Mouse (Mus musculus): ENCODE measurements around the gene Spem1.

Spem1 gene

DNA sequence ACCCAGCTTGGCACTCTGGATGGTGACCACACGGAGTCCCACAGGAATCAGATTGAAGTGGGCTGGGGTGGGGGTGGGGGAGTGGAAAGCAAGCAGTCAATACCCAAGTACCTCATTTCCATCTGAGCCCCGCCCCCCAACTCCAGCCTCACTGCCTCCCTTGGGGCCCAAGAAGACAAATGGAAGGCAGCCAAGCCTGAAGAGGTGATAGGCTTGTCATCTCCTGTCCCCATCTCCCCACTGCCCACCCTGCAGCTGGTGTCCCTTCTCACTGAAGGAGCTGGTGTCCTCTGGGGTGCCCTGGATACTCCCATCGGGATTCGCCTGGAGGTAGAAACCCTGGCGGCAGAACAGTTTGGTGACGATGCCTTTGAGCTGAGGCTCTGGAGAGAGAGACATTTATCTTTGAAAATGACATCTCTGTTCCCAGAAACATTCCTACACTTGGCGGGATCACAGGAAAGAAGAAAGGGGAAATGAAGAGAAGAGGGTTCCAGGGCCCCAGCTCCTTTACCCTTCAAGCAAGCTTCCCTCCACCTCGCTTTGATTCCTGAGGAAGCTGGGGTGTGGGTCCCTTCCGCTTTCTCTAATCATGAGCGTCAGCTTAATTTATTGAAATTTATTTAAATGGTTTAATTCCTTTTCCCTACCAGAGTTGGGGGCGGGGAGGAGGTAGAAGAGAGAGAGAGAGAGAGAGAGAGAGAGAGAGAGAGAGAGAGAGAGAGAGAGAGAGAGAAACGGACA is 22.4 kb downstream of the Spem1 start:
- DNase-seq: no peak

DNA sequence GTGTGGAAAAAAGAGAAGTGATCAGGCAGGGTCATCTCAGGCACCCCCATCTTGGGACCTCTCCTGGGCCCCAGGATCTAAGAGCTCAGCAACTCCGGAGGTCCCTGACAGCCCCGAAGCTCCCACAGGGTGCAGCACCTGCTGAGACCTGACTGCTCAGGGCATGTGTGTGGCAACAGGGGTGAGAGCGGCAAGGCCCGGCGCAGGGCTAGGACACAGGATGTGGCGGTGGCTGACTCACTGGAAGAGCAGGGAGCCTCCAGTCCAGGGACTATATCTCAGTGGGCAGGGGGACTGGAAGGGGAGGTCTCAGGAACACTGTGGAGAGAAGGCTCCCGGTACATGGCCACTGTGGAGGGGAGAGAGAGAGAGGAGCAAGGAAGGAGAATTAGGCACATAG is 24.1 kb downstream of the Spem1 start:
- DNase-seq: no peak

DNA sequence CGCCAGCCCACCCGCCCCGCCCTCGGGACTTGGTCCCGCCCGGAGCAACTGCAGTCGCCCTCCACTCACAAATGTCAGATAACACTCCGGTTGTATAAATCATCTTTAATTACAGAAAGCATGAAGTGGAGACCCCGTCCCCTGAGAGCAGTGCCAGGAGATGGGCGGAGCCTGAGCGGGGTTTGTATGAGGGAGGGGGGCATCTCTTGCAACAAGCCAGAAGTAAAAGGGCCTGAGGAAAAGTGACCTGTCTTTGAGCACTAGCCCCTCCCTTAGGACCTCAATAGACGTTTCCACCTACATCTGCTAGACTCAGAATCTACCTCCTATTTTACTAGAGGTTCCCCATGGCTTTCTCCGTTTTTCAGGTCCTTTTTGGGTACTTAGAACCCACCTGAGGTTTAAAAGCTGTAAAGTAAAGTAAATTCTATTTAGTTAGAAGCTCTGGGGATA is 26.0 kb downstream of the Spem1 start:
- no peak for DNase-seq

DNA sequence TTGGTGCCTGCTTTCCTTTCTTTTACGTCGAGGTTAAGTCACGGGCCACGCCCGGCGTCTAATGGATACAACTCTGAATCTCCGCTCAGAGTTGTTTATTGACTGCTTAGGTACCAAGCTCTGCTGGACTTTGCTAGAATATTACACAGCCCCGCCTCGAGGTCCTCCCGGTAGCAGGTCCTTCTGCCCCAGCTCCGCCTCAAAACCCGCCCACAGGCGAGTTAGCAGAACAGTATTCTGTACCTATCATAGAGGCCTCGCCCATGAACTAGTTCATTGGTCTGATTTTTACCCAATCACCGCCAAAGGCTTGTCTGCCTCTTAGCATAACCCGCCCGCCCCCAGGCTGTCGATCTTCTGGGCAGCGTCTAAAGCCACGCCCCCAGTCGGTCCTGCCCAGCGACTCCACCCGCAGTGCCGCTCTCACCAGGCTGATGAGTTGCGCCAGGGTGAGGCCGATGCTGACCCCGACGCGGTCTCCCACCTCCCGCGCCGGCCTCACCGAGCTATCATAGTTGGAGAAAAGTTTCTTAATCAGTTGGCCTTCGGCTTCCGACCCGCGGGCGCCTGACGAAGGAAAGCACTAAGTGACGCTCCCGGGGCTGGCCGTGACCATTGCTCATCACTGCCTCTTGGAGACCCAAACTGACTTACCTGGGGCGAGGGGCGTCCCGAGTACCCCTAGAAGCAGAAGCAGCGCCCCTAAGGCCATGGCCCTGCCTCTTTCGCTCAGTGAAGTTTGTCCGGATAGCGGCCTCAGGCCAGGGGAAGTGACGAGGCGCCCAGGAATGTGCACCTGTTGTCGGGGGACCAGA is 26.6 kb downstream of the Spem1 start, which contains the start of gene Chrnb1:
Gene Chrnb1 (minus strand): TSS at position 776 of the 815 bp plus-strand sequence.
- peak; percentile 99 for DNase-seq

DNA sequence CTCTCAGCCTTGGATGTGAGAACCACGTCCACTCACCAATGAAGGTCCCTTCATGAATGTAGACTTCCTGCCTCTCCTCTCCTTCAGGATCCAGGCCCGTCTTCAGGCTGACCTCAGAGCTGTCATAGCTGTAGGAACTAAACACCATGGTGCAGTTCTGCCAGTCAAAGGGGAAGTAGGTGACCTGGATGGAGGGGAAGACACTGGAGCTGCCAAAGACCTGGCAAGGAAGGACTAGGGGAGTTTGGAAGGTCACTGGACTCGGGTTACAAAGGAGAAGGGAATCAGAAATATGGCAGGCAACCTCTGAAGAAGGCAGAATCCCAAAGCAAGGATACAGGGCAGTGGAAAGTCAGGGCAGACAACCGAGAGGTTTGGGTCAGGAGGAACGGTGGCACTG is 28.6 kb downstream of the Spem1 start:
- no peak for DNase-seq

DNA sequence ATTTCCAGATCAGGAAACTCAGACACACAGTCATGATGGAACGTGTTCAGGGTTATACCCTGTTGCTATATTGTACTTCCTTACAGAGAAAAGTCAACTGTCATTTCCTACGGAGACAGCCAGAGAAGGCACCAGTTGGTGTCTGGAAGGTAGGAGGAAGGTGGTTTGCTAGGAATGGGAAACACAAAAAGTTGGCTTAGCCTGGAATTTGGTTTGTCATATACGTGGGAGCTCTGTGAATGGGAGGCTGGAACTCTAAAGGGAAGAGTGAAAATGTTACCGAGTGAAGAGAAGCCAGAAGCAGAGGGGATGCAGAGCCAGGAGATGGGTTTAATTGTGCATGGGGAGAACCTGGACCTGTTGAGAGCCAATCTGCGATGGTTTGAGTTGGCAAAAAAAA is 30.6 kb downstream of the Spem1 start:
- DNase-seq: no peak

DNA sequence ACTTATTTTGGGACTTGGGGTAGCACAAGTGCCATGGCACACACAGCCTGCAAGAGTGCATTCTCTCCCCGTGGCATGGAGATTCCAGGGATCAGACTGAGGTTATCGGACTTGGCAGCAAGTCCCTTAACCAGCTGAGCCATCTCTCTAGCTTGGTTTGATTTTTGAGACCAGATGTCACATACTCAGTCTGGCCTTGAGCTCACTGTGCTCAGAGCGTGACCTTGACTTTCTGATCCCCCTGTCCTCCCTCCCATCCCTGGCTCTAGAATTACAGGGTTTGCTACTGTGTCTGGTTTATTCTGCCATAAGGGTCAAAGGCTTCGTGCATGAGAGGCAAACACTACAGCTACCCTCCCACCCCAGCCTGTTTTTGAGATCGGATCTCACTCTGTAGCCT is 32.5 kb downstream of the Spem1 start:
- DNase-seq: no peak

DNA sequence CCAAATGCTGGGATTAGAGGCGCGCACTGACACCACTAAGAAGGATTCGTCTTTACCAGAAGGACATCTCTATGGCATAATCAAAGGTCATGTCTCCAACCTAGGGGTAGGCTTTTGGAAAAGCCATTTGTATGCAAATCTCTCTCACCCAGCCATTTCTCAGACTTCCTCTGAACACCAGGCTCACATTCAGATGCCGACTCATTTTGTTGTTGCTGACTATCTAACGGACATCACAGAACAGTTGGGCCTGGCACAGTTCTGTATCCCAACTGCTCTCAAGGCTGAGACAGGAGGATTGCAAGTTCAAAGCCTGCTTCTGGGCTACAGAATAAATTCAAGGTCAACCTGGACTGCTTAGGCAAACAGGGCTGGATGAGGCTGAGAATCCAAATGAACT is 34.7 kb downstream of the Spem1 start:
- no peak for DNase-seq

DNA sequence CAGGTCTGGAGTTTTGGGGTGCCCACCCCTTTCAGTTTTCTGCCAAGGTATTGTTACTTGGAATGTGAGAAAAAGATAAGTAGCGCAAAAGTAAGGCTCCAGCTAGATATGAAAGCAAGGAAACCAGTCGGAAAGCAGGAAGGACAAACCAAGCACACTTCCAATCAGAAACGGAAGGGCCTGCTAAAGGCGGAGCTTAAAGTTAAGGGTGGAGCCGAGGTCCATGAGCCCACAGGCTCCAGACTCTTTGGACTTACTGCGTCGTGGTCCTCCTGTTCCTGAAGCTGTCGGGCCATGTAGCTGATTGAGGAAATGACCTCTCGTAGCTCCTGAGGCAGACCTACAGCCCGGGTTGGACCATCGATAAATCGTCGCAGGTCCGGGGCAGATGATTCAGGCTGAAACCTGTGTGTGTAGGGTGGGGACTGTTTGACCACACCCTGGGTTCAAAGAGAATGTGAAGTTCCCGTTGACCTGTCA is 37.1 kb downstream of the Spem1 start:
- peak; percentile 85 for DNase-seq

DNA sequence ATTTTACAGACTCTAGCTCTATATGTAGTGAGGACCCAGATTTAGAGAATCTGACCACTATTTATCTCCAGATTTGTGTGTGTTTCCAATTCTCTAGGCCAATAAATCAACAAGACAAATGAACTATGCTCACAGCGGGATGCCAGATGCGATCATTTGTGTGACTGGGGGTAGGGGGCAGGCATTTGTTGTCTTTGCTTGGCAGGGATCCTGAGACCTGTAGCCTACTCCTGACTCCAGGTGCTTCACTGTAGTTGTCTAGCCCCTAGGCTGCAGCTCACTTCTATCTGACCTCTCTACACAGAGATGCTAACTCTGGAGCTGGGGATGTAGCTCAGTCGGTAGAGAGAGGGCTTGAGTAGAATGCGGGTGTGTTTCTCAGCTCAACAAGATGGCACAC is 40.2 kb downstream of the Spem1 start:
- DNase-seq: no peak

DNA sequence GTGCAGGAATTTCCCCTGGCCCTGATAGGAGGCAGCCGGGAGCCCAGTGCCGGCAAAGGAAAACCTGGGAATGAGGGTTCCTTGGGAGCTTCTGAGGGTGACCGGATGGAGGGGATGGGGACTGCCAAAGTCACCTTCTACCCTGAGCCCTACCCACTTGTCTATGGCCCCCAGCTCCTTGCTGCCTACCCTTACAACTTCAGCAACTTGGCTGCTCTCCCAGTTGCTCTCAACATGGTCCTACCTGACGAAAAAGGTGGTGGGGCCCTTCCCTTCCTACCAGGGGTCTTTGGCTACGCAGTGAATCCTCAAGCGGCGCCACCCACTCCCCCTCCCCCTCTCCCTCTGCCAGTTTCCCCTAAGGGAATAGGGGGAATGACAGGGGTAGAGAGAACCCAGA is 43.0 kb downstream of the Spem1 start:
- no peak for DNase-seq

DNA sequence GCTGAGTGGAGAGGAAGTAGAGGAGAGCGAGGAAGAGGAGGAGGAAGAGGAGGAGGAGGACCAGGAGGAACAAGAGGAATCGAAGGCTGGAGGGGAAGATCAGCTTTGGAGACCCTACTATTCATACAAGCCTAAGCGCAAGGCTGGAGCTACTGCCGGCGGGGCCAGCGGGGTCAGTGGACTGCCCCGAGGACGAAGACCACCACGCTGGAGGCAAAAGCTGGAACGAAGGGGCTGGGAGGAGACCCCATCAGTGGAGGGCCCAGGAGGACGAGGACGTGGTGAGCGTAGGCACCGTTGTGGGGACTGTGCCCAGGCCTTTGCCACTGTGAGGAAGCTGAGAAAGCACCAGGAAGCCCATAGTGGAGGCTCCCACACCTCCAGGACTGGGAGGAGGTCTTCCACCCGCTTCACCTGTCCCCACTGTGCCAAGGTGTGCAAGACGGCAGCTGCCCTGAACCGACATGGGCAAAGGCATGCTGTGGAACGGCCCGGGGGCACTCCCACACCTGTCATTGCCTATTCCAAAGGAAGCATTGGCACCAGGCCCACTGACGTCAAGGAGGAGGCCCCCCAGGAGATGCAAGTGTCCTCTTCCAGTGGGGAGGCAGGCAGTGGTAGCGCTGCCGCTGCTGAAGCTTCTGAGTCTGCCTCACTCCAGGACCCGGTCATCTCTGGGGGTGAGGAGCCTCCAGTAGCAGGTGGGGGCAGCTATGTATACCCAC is 43.6 kb downstream of the Spem1 start:
- no peak for DNase-seq

DNA sequence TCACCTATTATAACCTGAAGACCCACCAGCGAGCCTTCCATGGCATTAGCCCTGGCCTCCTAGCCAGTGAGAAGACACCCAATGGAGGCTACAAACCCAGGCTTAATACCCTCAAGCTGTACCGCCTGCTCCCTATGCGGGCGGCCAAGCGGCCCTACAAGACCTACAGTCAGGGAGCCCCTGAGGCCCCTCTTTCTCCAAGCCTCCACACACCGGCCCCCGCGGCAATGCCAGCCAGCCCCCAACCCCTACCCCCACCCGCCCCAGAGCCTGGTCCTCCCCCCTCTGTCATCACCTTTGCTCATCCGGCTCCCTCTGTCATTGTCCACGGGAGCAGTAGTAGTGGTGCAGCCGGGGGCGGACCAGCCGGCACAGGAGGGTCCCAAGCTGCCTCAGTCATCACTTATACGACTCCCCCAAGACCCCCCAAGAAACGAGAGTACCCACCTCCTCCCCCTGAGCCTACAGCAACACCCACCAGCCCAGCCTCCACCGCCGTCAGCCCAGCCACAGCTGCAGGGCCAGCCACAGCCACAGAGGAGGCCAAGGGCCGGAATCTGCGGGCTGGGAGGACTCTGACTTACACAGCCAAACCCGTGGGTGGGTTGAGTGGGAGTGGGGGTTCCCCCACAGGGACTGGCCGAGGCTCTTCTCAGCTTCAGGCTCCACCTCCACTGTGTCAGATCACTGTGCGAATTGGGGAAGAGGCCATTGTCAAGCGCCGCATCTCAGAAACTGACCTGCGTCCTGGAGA is 44.3 kb downstream of the Spem1 start:
- peak; percentile 59 for DNase-seq

DNA sequence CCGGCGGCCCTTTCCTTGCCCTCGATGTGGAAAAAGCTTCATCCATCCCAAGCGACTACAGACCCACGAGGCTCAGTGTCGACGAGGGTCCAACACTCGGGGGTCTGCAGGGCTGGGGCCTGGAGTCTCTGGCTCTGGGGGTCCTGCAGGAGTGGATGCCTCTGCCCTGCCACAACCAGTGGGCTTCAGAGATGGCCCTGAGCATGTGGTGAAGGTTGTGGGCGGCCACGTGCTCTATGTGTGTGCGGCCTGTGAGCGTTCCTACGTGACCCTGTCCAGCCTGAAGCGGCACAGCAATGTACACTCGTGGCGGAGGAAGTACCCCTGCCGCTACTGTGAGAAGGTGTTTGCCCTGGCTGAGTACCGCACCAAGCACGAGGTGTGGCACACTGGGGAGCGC is 45.5 kb downstream of the Spem1 start:
- DNase-seq: no peak

DNA sequence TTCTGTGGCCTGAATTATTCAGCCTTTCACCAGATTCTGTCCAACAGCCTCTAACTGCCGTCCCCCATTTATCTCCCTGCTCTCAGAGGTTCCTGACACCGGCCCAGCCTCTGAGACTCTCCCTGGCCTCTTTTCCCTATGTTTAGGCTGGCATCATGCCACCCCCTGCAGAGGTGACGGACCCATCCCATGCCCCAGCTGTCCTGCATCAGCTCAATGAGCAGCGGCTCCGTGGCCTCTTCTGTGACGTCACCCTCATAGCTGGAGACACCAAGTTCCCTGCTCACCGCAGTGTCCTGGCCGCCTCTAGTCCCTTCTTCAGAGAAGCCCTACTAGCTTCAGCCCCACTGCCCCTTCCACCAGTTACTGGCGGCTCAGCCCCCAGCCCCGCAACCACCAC is 46.3 kb downstream of the Spem1 start:
- no peak for DNase-seq

DNA sequence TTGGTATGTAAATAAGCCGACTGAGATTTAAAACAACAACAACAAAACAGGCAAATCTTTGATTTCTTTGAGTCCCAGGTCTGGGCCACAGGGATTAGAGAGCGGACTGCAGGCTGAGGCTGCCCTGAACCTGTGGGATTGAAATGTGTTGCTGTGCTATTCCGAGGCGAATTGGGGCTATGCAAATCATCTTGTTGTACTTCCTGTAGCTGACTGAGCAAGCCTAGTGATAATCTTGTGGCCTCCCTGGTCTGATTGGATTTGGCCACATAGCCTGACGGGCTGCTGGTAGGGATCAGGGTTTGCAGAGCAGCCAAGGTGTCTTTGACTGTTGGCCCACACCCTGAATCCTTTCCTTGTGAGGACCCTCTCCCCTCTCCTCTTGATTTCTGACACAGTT is 47.0 kb downstream of the Spem1 start:
- no peak for DNase-seq
